Mouse (Mus musculus) midbrain, embryonic 16.5 days (tissue): Measurements from ENCODE around the gene Abcd3. TPM values are rescaled to one million over a fixed set of nuclear protein-coding genes. Genes with fewer than 3 reads are reported as not detected.

ENCODE experiments used
- ATAC-seq: fragments of 200-750 bp; cut with Nextera tagmentation; 2 replicates; pipeline ENCODE4 v1.8.0; 2017; ENCODE audit warnings: moderate TSS enrichment
- H3K27ac ChIP-seq: fragments of 300-500 bp; sonication (generic); 2 replicates; pipeline ENCODE4 v1.5.1; 2014; ENCODE audit warnings: mild to moderate bottlenecking, low read length, mixed read lengths
- H3K27me3 ChIP-seq: fragments of 300-500 bp; sonication (generic); 2 replicates; pipeline ENCODE4 v1.6.1; 2014; ENCODE audit warnings: low read depth, low read length, mixed read lengths; ENCODE audit not compliant: control insufficient read depth, insufficient read depth
- H3K36me3 ChIP-seq: fragments of 300-500 bp; sonication (generic); 2 replicates; pipeline ENCODE4 v1.6.1; 2014; ENCODE audit warnings: mild to moderate bottlenecking, low read length, moderate library complexity, mixed read lengths; ENCODE audit not compliant: control insufficient read depth, insufficient read depth
- H3K4me1 ChIP-seq: fragments of 300-500 bp; sonication (generic); 2 replicates; pipeline ENCODE4 v1.6.1; 2014; ENCODE audit warnings: mild to moderate bottlenecking, low read length, mixed read lengths; ENCODE audit not compliant: control insufficient read depth, insufficient read depth
- H3K4me2 ChIP-seq: fragments of 300-500 bp; sonication (generic); 2 replicates; pipeline ENCODE4 v1.6.1; 2014; ENCODE audit warnings: mild to moderate bottlenecking, low read length, mixed read lengths
- H3K4me3 ChIP-seq: fragments of 300-500 bp; sonication (generic); 2 replicates; pipeline ENCODE4 v1.5.1; 2014; ENCODE audit warnings: low read depth, mild to moderate bottlenecking, low read length, moderate library complexity, mixed read lengths
- H3K9ac ChIP-seq: fragments of 300-500 bp; sonication (generic); 2 replicates; pipeline ENCODE4 v1.6.1; 2014; ENCODE audit warnings: low read depth, low read length, mixed read lengths
- H3K9me3 ChIP-seq: fragments of 300-500 bp; sonication (generic); replicated peaks from 2 replicates; pipeline ENCODE4 v1.6.1; 2014; ENCODE audit warnings: mild to moderate bottlenecking, low read length, mixed read lengths; ENCODE audit not compliant: control insufficient read depth, poor library complexity, severe bottlenecking
- WGBS: fragments of 180-500 bp; shearing (Covaris S2); extraction: QIAGEN DNeasy Blood & Tissue Kit; methylation state at CpG from one replicate; pipeline ENCODE4 v1.1.7; 2014; 5-methylcytosine and 5-hydroxymethylcytosine counted together
- polyA plus RNA-seq: library from polyadenylated mRNA; unstranded; fragments of >200 nt; fragmentation: Nextera tagmentation; extraction: Ambion mirVana; gene quantifications from 2 replicates; pipeline ENCODE4 v1.2.1, GENCODE M21; 2015

Gene Abcd3
- polyA plus RNA-seq, 1 experiment from 2014 or later: 78.9 TPM

DNA sequence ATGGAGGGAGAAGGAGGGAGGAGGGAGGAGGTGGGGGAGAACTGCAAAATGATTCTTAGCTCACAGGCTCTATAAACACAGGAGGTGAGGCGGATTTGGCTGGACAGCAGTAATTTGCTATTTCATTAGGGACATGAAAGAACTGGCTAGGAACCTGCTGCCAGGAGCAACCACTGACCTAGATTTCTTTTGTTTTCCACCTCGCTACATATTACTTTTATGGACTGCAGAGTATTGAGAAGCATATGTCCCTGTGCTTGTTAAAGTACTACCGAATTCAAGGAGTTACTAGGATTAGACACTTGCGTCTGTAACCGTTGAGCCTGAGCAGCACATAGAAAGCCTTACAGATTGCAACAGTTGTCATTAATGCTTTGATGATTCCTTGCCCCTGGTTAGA, 7.5 kb upstream of the Abcd3 start:
- H3K27ac ChIP-seq: no peak overlapping the region
- H3K4me2 ChIP-seq: no peak overlapping the region
- H3K27me3 ChIP-seq: no peaks in the 10 kb centered on the region
- H3K4me1 ChIP-seq: no peaks in the 10 kb centered on the region
- no peak for ATAC-seq
- WGBS: 79% methylated on average over 5 of the region's 5 CpGs
- no peaks in the 10 kb centered on the region for H3K9me3 ChIP-seq
- no peak overlapping the region for H3K4me3 ChIP-seq
- no peak overlapping the region for H3K9ac ChIP-seq
- H3K36me3 ChIP-seq: no peaks in the 10 kb centered on the region

DNA sequence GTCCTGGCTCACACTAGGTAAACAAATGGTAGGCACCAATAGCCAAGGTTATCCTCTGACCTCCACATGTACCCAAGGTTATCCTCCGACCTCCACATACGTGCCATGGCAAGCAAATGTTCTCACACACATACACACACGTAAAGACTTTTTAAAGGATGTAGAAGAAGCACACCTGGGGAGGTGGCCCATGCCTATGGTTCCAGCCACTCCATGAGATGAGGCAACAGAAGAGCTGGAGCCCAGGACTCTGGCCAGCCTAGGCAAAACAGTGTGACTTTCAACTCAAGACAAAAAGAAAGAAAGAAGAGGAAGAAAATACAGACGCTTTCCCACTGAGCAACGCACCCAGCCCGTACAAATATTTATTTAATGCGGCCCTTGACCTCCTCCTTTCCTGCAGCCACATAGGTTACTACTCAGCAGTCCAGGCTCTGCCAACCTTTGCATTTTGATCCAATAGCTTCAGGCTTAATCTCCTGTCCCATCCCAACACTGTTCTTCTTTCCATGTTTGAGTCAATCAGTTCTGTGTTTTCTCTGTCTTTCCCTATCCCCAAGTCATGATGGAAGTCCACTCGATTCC, 6.5 kb upstream of the Abcd3 start:
- Histone ChIP-seq H3K36me3 (no peaks in the 10 kb centered on the region), H3K4me3 (no peak overlapping the region), H3K4me1 (no peaks in the 10 kb centered on the region), H3K4me2 (no peak overlapping the region), H3K27me3 (no peaks in the 10 kb centered on the region), H3K9ac (no peak overlapping the region), H3K27ac (no peak overlapping the region), H3K9me3 (no peaks in the 10 kb centered on the region)
- WGBS: 93% methylated on average over 8 of the region's 8 CpGs
- no peak for ATAC-seq

DNA sequence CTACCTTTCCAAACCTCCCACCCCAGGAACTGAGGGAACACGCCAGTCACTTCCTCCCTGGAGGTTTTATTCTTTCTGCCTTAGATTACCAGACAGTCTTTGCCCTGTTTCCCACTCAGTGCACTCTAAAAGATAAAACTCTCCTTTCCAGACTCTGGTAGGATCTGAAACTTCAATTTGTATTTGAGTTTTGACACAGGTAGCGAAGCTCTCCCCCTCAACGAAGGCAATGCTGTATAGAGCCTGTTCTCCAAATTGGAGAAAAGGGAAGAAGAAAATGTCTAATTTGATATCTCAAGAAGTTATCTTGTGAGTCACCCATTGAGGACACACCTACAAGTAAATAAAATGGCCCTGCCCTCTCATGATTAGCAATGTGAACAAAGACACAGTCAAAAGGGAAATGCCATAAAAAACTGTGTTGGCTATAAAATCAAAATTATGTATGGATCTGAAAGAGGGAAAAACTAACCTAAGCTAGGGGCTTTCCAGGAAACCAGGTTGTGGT, 4.6 kb upstream of the Abcd3 start:
- Histone ChIP-seq H3K27me3 (no peaks in the 10 kb centered on the region), H3K4me2 (no peak overlapping the region), H3K9ac (no peak overlapping the region), H3K4me1 (peaks cover 6% of the 10 kb centered on the region), H3K27ac (no peak overlapping the region), H3K4me3 (no peak overlapping the region), H3K9me3 (no peaks in the 10 kb centered on the region), H3K36me3 (no peaks in the 10 kb centered on the region)
- ATAC-seq: no peak
- WGBS: 82% methylated on average over 3 of the region's 3 CpGs

DNA sequence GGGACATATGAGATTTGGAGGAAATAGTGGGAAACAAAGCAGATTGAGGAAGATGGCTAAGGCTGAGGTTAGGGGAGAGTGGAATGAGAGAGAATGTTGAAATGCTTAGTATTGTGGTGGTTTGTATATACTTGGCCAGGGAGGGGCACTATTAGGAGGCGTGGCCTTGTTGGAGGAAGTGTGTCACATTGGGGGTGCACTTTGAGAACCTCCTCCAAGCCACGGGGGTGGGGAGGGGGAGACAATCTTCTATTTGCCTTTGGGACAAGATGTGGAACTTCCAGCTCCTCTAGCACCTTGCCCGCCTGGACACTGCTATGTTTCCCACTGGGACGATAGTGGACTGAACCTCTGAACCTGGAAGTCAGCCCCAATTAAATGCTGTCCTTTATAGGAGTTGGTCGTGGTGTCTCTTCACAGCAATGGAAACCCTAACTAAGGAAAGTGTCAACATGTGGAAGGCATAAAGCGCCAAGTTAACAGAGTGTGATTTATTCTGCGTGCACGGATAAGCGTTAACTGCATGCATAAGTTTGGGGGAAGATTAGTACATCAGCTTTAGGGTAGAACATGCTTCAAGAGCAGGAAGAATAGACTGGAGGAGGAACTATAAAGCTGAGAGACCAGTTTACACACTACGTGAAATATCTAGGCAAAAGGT, 3.8 kb upstream of the Abcd3 start:
- H3K36me3 ChIP-seq: no peaks in the 10 kb centered on the region
- peaks cover 9% of the 10 kb centered on the region for H3K4me1 ChIP-seq
- H3K4me3 ChIP-seq: no peak overlapping the region
- H3K27me3 ChIP-seq: no peaks in the 10 kb centered on the region
- H3K9ac ChIP-seq: no peak overlapping the region
- no peak overlapping the region for H3K4me2 ChIP-seq
- no peak for ATAC-seq
- no peak overlapping the region for H3K27ac ChIP-seq
- no peaks in the 10 kb centered on the region for H3K9me3 ChIP-seq
- WGBS: 87% methylated on average over 10 of the region's 10 CpGs

DNA sequence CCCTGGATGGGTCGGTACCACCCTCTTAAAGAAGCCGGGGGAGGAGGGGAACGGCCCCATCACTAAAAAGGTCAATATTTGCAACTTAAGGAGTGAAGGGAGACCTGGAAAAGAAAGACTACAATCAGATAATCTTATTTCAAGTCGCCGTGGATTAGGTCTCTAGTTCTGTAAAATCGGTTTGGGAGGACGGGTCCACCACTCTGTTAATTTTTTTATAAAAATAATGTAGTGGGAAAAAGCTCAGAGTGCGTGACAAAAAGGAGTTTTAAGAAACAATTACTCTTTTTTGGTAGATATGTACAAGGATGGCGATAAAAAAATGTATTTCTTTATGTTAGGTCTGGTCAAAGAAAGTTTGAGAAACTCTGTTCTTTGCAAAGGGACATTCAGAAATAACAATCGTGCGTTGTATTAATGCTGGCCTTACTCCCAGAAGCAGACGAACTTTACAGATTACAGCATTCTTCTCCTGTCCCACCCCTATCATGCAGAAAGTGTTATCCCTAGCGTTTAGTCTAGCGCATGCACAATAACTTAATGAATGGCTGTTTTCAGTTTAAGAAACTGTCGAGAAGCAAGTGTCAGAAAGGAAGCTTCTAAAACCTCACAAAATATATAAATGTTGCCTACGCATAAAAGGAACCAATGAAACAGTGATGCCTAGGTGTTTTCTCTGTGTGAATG, 590 bp upstream of the Abcd3 start:
- Histone ChIP-seq H3K4me1 (peaks cover 28% of the 10 kb centered on the region), H3K27me3 (no peaks in the 10 kb centered on the region), H3K9me3 (no peaks in the 10 kb centered on the region), H3K4me3 (peak overlapping the region; percentile 89), H3K4me2 (peak overlapping the region; percentile 61), H3K36me3 (no peaks in the 10 kb centered on the region), H3K27ac (peak overlapping the region; percentile 98), H3K9ac (peak overlapping the region; percentile 96)
- WGBS: 13% methylated on average over 16 of the region's 16 CpGs
- no peak for ATAC-seq

DNA sequence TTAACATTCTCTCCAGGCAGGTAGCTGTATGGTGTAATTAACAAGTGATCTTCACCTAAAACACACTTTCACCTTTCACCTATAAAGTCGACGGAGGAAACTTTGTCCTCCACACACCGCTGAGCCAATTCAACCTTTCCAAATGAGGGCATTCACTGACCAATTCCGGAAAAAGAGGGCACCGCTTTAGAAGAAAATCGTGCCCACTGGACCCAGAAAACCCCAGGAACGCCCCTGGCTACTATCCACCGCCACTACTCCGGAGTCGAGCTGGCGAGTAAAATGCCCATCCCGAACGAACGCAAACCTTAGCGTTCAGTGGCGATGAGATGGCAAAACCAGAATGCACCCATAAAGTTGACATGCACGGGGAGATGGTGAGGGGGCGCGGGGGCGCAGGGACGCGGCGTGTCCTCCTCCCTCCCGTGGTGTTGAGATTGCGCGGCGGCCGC, 663 bp downstream of the Abcd3 start:
- no peaks in the 10 kb centered on the region for H3K9me3 ChIP-seq
- peak overlapping the region; percentile 89 for H3K4me3 ChIP-seq
- no peaks in the 10 kb centered on the region for H3K27me3 ChIP-seq
- peak overlapping the region; percentile 98 for H3K27ac ChIP-seq
- no peak for ATAC-seq
- WGBS: 1% methylated on average over 28 of the region's 28 CpGs
- H3K36me3 ChIP-seq: no peaks in the 10 kb centered on the region
- peak overlapping the region; percentile 96 for H3K9ac ChIP-seq
- peaks cover 28% of the 10 kb centered on the region for H3K4me1 ChIP-seq
- H3K4me2 ChIP-seq: peak overlapping the region; percentile 72

DNA sequence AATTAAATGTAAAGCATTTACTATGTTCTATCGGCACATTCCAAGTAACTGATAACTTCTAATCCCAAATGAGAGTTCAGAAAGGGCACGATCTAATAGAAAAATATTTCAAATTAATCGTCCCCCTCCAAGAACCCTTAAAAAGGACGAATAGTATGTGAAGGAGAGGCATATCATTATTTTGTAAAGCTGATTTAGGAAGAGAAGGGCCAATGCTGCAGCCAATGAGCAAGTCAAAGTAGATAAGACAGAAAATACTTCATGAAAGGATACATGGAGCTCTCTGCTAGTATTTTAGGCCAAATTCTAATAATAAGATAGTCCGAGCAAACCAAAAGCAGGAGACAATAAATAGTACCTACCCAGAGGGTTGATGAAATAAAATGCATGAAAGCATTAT, 1.3 kb downstream of the Abcd3 start:
- H3K27ac ChIP-seq: no peak overlapping the region; the same call in 1 of the 2 replicates
- 0 out of 2 replicates have a peak overlapping the region, but pooled peaks have one; percentile 96 for H3K9ac ChIP-seq
- peaks cover 28% of the 10 kb centered on the region for H3K4me1 ChIP-seq
- H3K27me3 ChIP-seq: no peaks in the 10 kb centered on the region
- H3K4me2 ChIP-seq: peak overlapping the region; percentile 72
- peak overlapping the region; percentile 89 for H3K4me3 ChIP-seq
- no peak for ATAC-seq
- H3K9me3 ChIP-seq: no peaks in the 10 kb centered on the region
- no peaks in the 10 kb centered on the region for H3K36me3 ChIP-seq
- 65% methylated on average over 5 of the region's 5 CpGs for WGBS

DNA sequence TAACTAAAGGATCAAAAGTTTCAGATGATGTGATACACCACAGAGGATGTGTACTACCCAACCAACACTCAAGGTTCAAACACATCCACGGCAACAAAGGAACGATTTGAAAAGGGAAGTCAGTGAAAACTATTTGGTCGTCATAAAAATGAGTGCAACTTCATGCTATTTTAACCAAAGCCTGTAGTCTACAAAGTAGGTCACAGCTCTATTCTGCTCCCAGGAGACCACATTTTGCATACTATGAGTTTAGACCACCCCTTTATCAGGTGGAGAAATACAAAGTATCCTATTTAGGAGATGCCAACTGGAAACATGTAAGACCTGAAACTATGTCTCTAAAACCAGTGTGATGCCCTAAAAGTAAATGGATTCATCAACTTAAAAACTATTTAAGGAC, 6.9 kb downstream of the Abcd3 start:
- Histone ChIP-seq H3K27ac (no peak overlapping the region), H3K36me3 (no peaks in the 10 kb centered on the region), H3K9me3 (no peaks in the 10 kb centered on the region), H3K27me3 (no peaks in the 10 kb centered on the region), H3K9ac (no peak overlapping the region), H3K4me2 (no peak overlapping the region), H3K4me1 (peaks cover 13% of the 10 kb centered on the region), H3K4me3 (no peak overlapping the region)
- ATAC-seq: no peak
- WGBS: 89% methylated on average over 3 of the region's 3 CpGs

DNA sequence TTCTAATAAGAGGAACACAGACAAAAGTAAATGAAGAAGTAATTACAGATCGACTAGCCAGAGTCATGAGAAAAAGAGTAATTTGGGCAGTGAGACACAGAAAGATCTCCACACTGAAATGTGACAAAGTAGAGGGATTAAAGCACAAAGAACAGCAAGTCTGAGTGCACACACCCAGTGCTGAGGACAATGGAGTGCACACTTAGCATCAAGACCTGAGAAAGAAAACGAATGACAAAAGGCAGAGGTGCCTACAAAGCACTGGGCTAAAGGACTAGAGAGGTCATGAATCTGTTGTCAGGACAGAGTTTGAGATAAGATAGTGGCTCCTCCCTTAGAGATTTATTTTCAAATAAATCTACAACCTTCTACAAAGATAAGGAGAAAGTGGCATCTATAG, 20.9 kb downstream of the Abcd3 start:
- Histone ChIP-seq H3K4me3 (no peak overlapping the region), H3K9ac (no peak overlapping the region), H3K27me3 (no peaks in the 10 kb centered on the region), H3K27ac (no peak overlapping the region), H3K9me3 (no peaks in the 10 kb centered on the region), H3K4me1 (no peaks in the 10 kb centered on the region), H3K4me2 (no peak overlapping the region), H3K36me3 (peaks cover 2% of the 10 kb centered on the region; the same call in 1 of the 2 replicates)
- ATAC-seq: no peak
- WGBS: 22% methylated on average over 2 of the region's 2 CpGs
